Mouse (Mus musculus): ENCODE data around the gene Tcp11.

DNA sequence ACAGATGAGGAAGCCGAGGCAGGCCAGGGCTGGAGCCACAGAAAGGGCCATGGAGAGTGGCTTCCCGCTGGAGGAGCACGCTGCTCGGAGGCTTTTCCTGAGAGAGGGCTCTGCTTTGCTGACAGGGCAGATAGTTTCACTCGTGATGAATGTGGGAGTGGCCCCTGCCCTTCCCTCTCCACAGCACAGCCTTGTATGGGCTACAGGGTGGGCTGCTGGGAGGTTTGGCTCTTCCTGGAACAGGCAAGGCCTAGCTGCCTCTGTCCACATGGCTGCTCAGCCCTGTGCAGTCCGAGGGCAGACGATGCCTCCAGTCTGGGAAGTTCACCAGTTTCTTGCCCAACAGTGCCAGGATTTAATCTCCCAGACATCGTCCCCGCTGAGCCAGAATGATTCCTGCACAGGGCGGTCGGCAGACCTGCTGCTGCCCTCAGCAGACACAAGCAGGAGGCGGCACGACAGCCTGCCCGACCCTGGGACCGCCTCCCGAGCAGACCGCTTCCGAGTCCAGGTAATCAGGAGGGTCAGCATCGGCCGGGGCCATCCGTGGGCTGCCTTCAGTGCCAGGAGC lies 28.1 kb downstream of the Tcp11 start:
- TF ChIP-seq MAFK (IDR thresholded peaks at IDR 0.05; ENCODE audit: insufficient read depth, low read depth, low read length) (0 out of 2 replicates have a peak, but pooled peaks have one; percentile 29), CHD2 (IDR thresholded peaks at IDR 0.05; ENCODE audit: low read depth, low read length) (no peak), HCFC1 (IDR thresholded peaks at IDR 0.05; ENCODE audit: borderline replicate concordance, insufficient read depth, low read length) (no peak), ZC3H11A (IDR thresholded peaks at IDR 0.05; ENCODE audit: borderline replicate concordance, low read depth, low read length) (no peak), ZNF384 (IDR thresholded peaks at IDR 0.05; ENCODE audit: low read depth, low read length) (no peak)
